Mouse (Mus musculus) embryonic fibroblast, embryonic 13.5 days (primary cell): ENCODE results near the gene Osbp2. TPM values are rescaled to one million over a fixed set of nuclear protein-coding genes. Genes with fewer than 3 reads are reported as not detected.

Experiments
- H3K27ac ChIP-seq: 2 replicates; pipeline ENCODE4 v1.5.1; 2012; ENCODE audit warnings: low read length, control low read depth, inconsistent platforms; ENCODE audit not compliant: insufficient read depth
- H3K4me1 ChIP-seq: 2 replicates; pipeline ENCODE4 v1.6.1; 2011; ENCODE audit warnings: low read length; ENCODE audit not compliant: control insufficient read depth, insufficient read depth
- H3K4me3 ChIP-seq: 2 replicates; pipeline ENCODE4 v1.5.1; 2011; ENCODE audit warnings: mild to moderate bottlenecking, control low read depth, low read length; ENCODE audit not compliant: insufficient read depth
- CTCF ChIP-seq: IDR thresholded peaks from 2 replicates; pipeline ENCODE4 v1.5.1; 2011; ENCODE audit warnings: mild to moderate bottlenecking, control low read depth, low read length, moderate library complexity, borderline replicate concordance; ENCODE audit not compliant: insufficient read depth
- POLR2A ChIP-seq: IDR thresholded peaks from 2 replicates; pipeline ENCODE4 v1.6.1; 2011; ENCODE audit warnings: low read depth, mild to moderate bottlenecking, control low read depth, low read length, moderate library complexity
- polyA plus RNA-seq: library from polyadenylated mRNA; stranded (reverse); fragments of >200 nt; gene quantifications from 2 replicates; pipeline ENCODE4 v1.2.4, GENCODE M21; 2011; ENCODE audit warnings: low read depth; ENCODE audit not compliant: missing spikeins, insufficient read length

Gene Osbp2
- polyA plus RNA-seq, 1 experiment: 1.3 TPM

GRCm38 (mm10) chr11:3686885-3687284, 176.8 kb downstream of the Osbp2 start:
- H3K4me3 ChIP-seq: no peak overlapping the region
- no peak overlapping the region for H3K27ac ChIP-seq
- no peak for TF ChIP-seq POLR2A
- TF ChIP-seq CTCF: no peak
- H3K4me1 ChIP-seq: no peaks in the 10 kb centered on the region; the same call in 1 of the 2 replicates

GRCm38 (mm10) chr11:3686318-3686717, 177.4 kb downstream of the Osbp2 start:
- Histone ChIP-seq H3K4me1 (no peaks in the 10 kb centered on the region; the same call in 1 of the 2 replicates), H3K27ac (no peak overlapping the region), H3K4me3 (no peak overlapping the region)
- TF ChIP-seq POLR2A (no peak), CTCF (no peak)

- Histone ChIP-seq H3K4me1 (no peaks in the 10 kb centered on the region; the same call in 1 of the 2 replicates), H3K4me3 (no peak overlapping the region), H3K27ac (no peak overlapping the region)
- TF ChIP-seq POLR2A (no peak), CTCF (no peak)
Measured at GRCm38 (mm10) chr11:3685431-3685830, 178.3 kb downstream of the Osbp2 start.

- no peak overlapping the region for H3K27ac ChIP-seq
Measured at GRCm38 (mm10) chr11:3684723-3685430, 178.8 kb downstream of the Osbp2 start.

GRCm38 (mm10) chr11:3684232-3684631, 179.5 kb downstream of the Osbp2 start:
- TF ChIP-seq CTCF: no peak
- no peak for TF ChIP-seq POLR2A
- no peak overlapping the region for H3K4me3 ChIP-seq
- no peak overlapping the region for H3K27ac ChIP-seq
- no peaks in the 10 kb centered on the region; the same call in 1 of the 2 replicates for H3K4me1 ChIP-seq

More at GRCm38 (mm10) chr11:3684723-3685430, 178.8 kb downstream of the Osbp2 start:
- Histone ChIP-seq H3K4me1 (no peaks in the 10 kb centered on the region; the same call in 1 of the 2 replicates), H3K4me3 (no peak overlapping the region)
- TF ChIP-seq CTCF (no peak), POLR2A (no peak)

GRCm38 (mm10) chr11:3683696-3684095, 180.0 kb downstream of the Osbp2 start:
- Histone ChIP-seq H3K27ac (no peak overlapping the region), H3K4me3 (no peak overlapping the region), H3K4me1 (no peaks in the 10 kb centered on the region; the same call in 1 of the 2 replicates)
- TF ChIP-seq POLR2A (no peak), CTCF (no peak)

- no peak for TF ChIP-seq CTCF
- no peak for TF ChIP-seq POLR2A
- H3K27ac ChIP-seq: no peak overlapping the region
- H3K4me1 ChIP-seq: no peaks in the 10 kb centered on the region; the same call in 1 of the 2 replicates
- H3K4me3 ChIP-seq: no peak overlapping the region
Measured at GRCm38 (mm10) chr11:3679771-3680170, 183.9 kb downstream of the Osbp2 start.

DNA sequence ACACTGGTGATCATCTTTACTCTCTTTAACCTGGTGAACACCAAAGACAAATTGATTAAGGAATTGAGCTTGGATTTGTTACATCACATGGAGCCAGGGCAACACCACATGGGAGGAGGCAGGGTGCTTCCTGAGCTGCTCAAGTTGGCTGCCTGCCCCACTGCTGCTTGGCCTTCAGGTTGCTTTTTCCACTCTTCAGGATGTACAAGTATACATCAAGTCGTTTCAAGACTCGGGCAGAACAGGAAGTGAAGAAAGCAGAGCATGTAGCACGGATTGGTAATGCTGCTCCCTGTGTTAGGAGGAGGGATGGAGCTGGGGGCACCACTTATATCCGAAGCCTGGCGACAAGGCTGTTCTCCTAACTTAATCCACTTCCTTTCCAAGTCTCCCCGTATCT, 186.5 kb downstream of the Osbp2 start:
- Histone ChIP-seq H3K4me3 (no peak overlapping the region), H3K4me1 (no peaks in the 10 kb centered on the region; the same call in 1 of the 2 replicates), H3K27ac (no peak overlapping the region)
- TF ChIP-seq CTCF: no peak
- TF ChIP-seq POLR2A: no peak

- no peaks in the 10 kb centered on the region; the same call in 1 of the 2 replicates for H3K4me1 ChIP-seq
- no peak for TF ChIP-seq POLR2A
- no peak for TF ChIP-seq CTCF
- no peak overlapping the region for H3K27ac ChIP-seq
- no peak overlapping the region for H3K4me3 ChIP-seq
Measured at GRCm38 (mm10) chr11:3676423-3676822, 187.3 kb downstream of the Osbp2 start.

- Histone ChIP-seq H3K4me3 (no peak overlapping the region), H3K27ac (no peak overlapping the region), H3K4me1 (no peaks in the 10 kb centered on the region; the same call in 1 of the 2 replicates)
- TF ChIP-seq CTCF: no peak
- TF ChIP-seq POLR2A: no peak
Measured at GRCm38 (mm10) chr11:3674545-3674944, 189.2 kb downstream of the Osbp2 start.
